Mouse (Mus musculus) stomach, embryonic 16.5 days (tissue): ENCODE measurements at regions not wholly inside any gene's neighbourhood (a gene's known extent, or its start where the extent isn't known, plus 50 kb on each side); places are given as distances from the start of the nearest gene placed in this dataset.

Experiments used
- ATAC-seq: fragments of 200-750 bp; cut with Nextera tagmentation; 2 replicates; pipeline ENCODE4 v1.8.0; 2017; ENCODE audit warnings: moderate number of reproducible peaks, moderate TSS enrichment; ENCODE audit not compliant: insufficient read depth, low FRiP score
- H3K27ac ChIP-seq: fragments of 300-500 bp; sonication (generic); 2 replicates; pipeline ENCODE4 v1.5.1; 2014; ENCODE audit warnings: low read length
- H3K27me3 ChIP-seq: fragments of 300-500 bp; sonication (generic); 2 replicates; pipeline ENCODE4 v1.6.1; 2014; ENCODE audit warnings: low read length, control low read depth, mixed read lengths; ENCODE audit not compliant: control insufficient read depth, insufficient read depth
- H3K36me3 ChIP-seq: fragments of 300-500 bp; sonication (generic); 2 replicates; pipeline ENCODE4 v1.6.1; 2014; ENCODE audit warnings: low read length; ENCODE audit not compliant: control insufficient read depth, insufficient read depth
- H3K4me1 ChIP-seq: fragments of 300-500 bp; sonication (generic); 2 replicates; pipeline ENCODE4 v1.6.1; 2014; ENCODE audit warnings: low read length, control low read depth, mixed read lengths; ENCODE audit not compliant: control insufficient read depth, insufficient read depth
- H3K4me2 ChIP-seq: fragments of 300-500 bp; sonication (generic); 2 replicates; pipeline ENCODE4 v1.6.1; 2014; ENCODE audit warnings: low read depth, low read length, mixed read lengths
- H3K4me3 ChIP-seq: fragments of 300-500 bp; sonication (generic); replicated peaks from 2 replicates; pipeline ENCODE4 v1.5.1; 2014; ENCODE audit warnings: mild to moderate bottlenecking, low read length
- H3K9ac ChIP-seq: fragments of 300-500 bp; sonication (generic); 2 replicates; pipeline ENCODE4 v1.6.1; 2014; ENCODE audit warnings: low read length
- H3K9me3 ChIP-seq: fragments of 300-500 bp; sonication (generic); replicated peaks from 2 replicates; pipeline ENCODE4 v1.6.1; 2016; ENCODE audit warnings: low read length, control low read depth; ENCODE audit not compliant: control insufficient read depth
- WGBS: fragments of 180-500 bp; shearing (Covaris S2); extraction: QIAGEN DNeasy Blood & Tissue Kit; methylation state at CpG from one replicate; pipeline ENCODE4 v1.1.7; 2014; 5-methylcytosine and 5-hydroxymethylcytosine counted together

DNA sequence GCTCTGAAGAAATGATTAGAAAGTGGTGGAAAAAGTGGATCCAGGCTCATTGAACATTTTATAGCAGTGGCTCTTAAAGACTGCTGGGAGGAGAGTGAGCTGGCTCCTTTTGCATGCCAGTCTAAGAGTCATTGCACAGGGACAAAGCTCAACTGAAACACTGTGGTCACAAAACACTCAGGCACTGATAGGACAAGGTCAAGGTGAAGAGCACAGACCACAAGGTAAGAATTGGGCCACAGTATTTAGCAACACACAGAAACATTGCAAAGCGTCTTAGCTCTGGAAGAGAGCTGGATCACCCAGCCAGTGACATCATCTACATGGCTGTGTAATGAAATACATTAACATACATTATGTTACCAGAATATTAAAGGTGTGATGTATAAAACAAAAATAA, 319.0 kb upstream of the Gm5415 start:
- H3K4me1 ChIP-seq: no peaks in the 10 kb centered on the region
- WGBS: 81% methylated on average over 1 of the region's 1 CpGs
- H3K27ac ChIP-seq: no peak overlapping the region
- H3K4me3 ChIP-seq: no peak overlapping the region
- no peak for ATAC-seq
- H3K4me2 ChIP-seq: no peak overlapping the region
- H3K9ac ChIP-seq: no peak overlapping the region
- H3K9me3 ChIP-seq: no peaks in the 10 kb centered on the region
- H3K36me3 ChIP-seq: no peaks in the 10 kb centered on the region
- H3K27me3 ChIP-seq: no peaks in the 10 kb centered on the region

DNA sequence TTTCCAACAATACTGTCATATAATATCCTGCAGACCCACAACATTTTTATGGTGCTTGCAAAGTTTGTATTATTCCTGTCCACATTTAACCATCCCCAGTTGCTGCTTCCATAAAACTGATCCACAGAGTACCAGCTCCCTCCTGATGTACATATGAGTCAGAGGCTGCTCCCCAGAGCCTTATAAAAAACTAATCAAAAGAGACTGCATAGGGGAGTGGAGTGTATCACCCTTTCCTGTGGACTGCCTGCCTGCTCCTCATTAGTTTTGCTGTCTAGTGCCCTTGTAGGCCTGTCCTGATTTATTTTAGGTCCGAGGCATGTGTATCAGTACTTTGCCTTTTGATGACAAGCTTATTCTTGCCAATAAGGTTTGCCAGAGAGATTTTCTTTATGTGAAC, 310.9 kb upstream of the Gm5415 start:
- Histone ChIP-seq H3K36me3 (no peaks in the 10 kb centered on the region), H3K4me1 (no peaks in the 10 kb centered on the region), H3K9ac (no peak overlapping the region), H3K27me3 (no peaks in the 10 kb centered on the region), H3K27ac (no peak overlapping the region), H3K9me3 (no peaks in the 10 kb centered on the region), H3K4me2 (no peak overlapping the region), H3K4me3 (no peak overlapping the region)
- WGBS: 71% methylated on average over 1 of the region's 1 CpGs
- no peak for ATAC-seq
